Mouse (Mus musculus) heart, adult 2 months (tissue): ENCODE data around the gene Katnbl1. TPM values are rescaled to one million over a fixed set of nuclear protein-coding genes. Genes with fewer than 3 reads are reported as not detected.
A peak's percentile ranks its signal among the peaks of the same experiment; 100 is the strongest.

Experiments
- DNase-seq, 2 experiments: peaks; one replicate each; pipeline ENCODE4 v3.0.0; 2021
- H3K27ac ChIP-seq: fragments of 200-600 bp; 2 replicates; pipeline ENCODE4 v1.8.1; 2022
- H3K27me3 ChIP-seq: fragments of 200-500 bp; 2 replicates; pipeline ENCODE4 v1.6.1; 2012; ENCODE audit warnings: mild to moderate bottlenecking, low read length, inconsistent platforms, mixed read lengths; ENCODE audit not compliant: control insufficient read depth, insufficient read depth
- H3K36me3 ChIP-seq: fragments of 200-500 bp; 2 replicates; pipeline ENCODE4 v1.6.1; 2012; ENCODE audit warnings: low read length, inconsistent platforms; ENCODE audit not compliant: control insufficient read depth, insufficient read depth
- H3K4me1 ChIP-seq: fragments of 200-500 bp; 2 replicates; pipeline ENCODE4 v1.6.1; 2011; ENCODE audit warnings: low read length; ENCODE audit not compliant: control insufficient read depth, insufficient read depth
- H3K4me3 ChIP-seq: fragments of 200-600 bp; 2 replicates; pipeline ENCODE4 v1.8.1; 2022
- H3K79me2 ChIP-seq: fragments of 200-500 bp; replicated peaks from 2 replicates; pipeline ENCODE4 v1.6.1; 2012; ENCODE audit warnings: mild to moderate bottlenecking, inconsistent platforms, low read length, moderate library complexity, mixed read lengths; ENCODE audit not compliant: control insufficient read depth, insufficient read depth
- H3K9ac ChIP-seq: fragments of 200-500 bp; 2 replicates; pipeline ENCODE4 v1.6.1; 2012; ENCODE audit warnings: low read depth, mild to moderate bottlenecking, control low read depth, inconsistent platforms, low read length, mixed read lengths
- CTCF ChIP-seq: fragments of 200-600 bp; IDR thresholded peaks from 2 replicates; pipeline ENCODE4 v1.8.1; 2022; ENCODE audit warnings: antibody characterized with exemption, mild to moderate bottlenecking, moderate library complexity
- EP300 ChIP-seq: fragments of 200-500 bp; IDR thresholded peaks from 2 replicates; pipeline ENCODE4 v1.6.1; 2011; ENCODE audit warnings: low read depth, low read length, control low read depth; ENCODE audit not compliant: insufficient read depth
- POLR2A ChIP-seq: fragments of 200-500 bp; IDR thresholded peaks from 2 replicates; pipeline ENCODE4 v1.6.1; 2011; ENCODE audit warnings: mild to moderate bottlenecking, low read depth, low read length, control low read depth; ENCODE audit not compliant: insufficient read depth
- WGBS: fragments of 180-500 bp; shearing (Covaris S2); methylation state at CpG from one replicate; pipeline ENCODE4 v1.1.7; 2018; 5-methylcytosine and 5-hydroxymethylcytosine counted together
- intact Hi-C: fragments of 180-260 bp; cut with DNase I; formaldehyde crosslinking; loops from one replicate; pipeline ENCODE4 v1.15.1; 2025
- polyA plus RNA-seq: library from polyadenylated mRNA; depleted of rRNA; stranded (reverse); fragments of >200 nt; gene quantifications from 2 replicates; pipeline ENCODE4 v1.2.3, GENCODE M21; 2012; rRNA removed
- total RNA-seq, 2 experiments: library from RNA; stranded (reverse); gene quantifications; 2 replicates each; pipeline ENCODE4 v1.2.3; 2021

Gene Katnbl1
- total and polyA plus RNA-seq, 3 experiments, result 1.2 to 4.4 (median 3.9) TPM

DNA sequence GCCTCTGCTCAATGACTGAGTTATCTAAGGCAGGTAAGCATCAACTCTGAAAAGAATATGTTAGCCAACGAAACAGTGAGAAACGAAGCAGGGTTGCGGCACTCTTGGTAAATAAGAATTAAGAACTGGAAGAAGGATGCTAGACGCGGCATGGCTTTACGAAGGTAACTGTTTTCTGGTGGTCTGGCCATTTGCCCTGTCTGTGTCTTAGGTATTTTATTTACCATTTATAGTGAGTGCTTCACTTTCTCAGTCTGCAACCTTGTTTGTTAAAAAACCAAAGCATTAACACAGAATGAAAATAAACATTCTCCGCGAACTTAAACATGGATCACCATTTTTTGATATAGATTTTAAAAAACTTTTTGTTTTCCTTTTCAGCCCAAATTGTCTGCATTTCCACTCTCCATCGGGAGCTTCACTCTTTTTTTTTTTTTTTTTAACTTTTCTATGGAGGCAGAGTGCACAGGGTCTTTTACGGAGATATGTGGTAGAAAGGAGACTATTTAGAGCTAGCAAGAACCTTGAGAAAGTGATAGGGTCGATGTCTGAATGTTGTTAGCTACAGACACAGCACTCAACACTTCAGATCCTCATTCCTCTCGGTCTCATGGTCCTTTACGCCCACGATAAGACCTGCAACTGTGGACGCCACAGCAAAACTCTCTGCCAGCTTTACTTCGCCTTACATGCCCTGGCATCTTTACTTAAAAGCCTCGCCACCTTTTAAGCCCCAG, 75.3 kb downstream of the Katnbl1 start:
- intact Hi-C loops, result loop anchor here (2.0 to 5.0 kb wide), 3 partner anchors 39 to 187 kb away; partner anchors contain the start of genes Aven, Gm21985, Katnbl1 and Slc12a6
- peak overlapping the region; percentile 76 for H3K4me3 ChIP-seq
- H3K36me3 ChIP-seq, result peaks cover 6% of the 10 kb centered on the region
- peaks cover 2% of the 10 kb centered on the region; the same call in 1 of the 2 replicates for H3K79me2 ChIP-seq
- peak overlapping the region; percentile 84 for H3K9ac ChIP-seq
- no peaks in the 10 kb centered on the region for H3K27me3 ChIP-seq
- H3K27ac ChIP-seq, result peak overlapping the region; percentile 92
- no peak for DNase-seq
- 30% methylated on average over 17 of the region's 17 CpGs for WGBS
- no peak for TF ChIP-seq POLR2A
- no peak for TF ChIP-seq EP300
- no peak for TF ChIP-seq CTCF
- H3K4me1 ChIP-seq, result no peaks in the 10 kb centered on the region; the same call in none of the 2 replicates

DNA sequence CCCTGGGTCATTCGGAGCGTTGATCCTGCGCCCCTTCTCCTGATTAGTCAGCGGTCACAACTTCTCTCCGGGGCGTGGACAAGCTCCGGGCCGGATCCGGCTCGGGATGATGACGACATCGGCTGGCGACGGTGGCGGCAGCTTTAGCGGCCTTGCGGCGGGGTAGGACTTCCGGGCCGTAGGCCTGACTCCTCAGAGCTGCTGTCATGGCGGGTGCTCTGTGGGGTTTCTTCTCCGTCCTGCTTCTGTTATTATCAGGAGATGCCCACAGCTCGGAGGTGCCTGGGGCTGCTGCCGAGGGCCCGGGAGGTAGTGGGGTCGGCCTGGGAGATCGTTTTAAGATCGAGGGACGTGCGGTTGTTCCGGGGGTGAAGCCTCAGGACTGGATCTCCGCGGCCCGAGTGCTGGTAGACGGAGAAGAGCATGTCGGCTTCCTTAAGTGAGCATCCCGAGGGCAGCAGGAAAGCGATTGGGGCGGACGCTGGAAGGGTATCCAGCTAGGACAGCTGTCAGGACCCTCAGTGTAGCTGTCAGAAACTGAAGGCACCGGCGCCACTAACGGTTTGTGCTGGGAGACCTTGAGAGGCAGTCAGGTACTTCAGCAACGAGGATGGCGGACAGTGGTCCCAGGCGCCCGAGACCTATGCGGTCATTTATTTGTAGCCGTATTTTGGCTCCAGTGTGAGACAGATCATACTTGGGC, 76.0 kb downstream of the Katnbl1 start, which contains the start of gene Emc7:
Gene Emc7 (plus strand): TSS at position 136 of the 703 bp plus-strand sequence.
- H3K27ac ChIP-seq, result peak within 1 kb of the TSS; percentile 92
- H3K4me1 ChIP-seq, result no peaks in the 10 kb centered on the region; the same call in none of the 2 replicates
- H3K27me3 ChIP-seq, result no peaks in the 10 kb centered on the region
- peak within 1 kb of the TSS; percentile 76 for H3K4me3 ChIP-seq
- peak within 1 kb of the TSS; percentile 89 for H3K9ac ChIP-seq
- peak; percentile 97 to 99 for DNase-seq
- TF ChIP-seq EP300 (no peak), POLR2A (peak; percentile 96)
- intact Hi-C loops, result loop anchor here (1.0 to 5.0 kb wide), 4 partner anchors 38 to 188 kb away; partner anchors contain the start of genes Aven, Gm21985, Katnbl1 and Slc12a6
- under 1% methylated on average over 49 of the region's 49 CpGs for WGBS
- H3K36me3 ChIP-seq, result peaks cover 7% of the 10 kb centered on the region
- peaks cover 2% of the 10 kb centered on the region; the same call in 1 of the 2 replicates for H3K79me2 ChIP-seq

DNA sequence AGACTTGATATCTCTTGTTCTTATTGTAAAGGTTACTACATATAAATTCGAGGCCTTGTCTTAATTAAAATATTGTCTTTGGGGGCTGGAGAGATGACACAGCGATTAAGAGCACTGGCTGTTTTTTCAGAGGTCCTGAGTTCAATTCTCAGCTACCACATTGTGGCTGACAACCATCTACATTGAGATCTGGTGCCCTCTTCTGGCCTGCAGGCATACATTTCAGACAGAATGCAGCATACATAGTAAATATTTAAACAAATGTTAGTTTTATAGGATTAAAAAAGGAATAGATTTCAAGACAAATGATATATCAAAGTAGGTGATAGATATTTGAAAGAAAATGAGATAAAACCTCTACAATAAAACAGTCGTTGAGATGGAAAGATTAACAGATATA, 81.5 kb downstream of the Katnbl1 start:
- H3K79me2 ChIP-seq, result peaks cover 2% of the 10 kb centered on the region; the same call in 1 of the 2 replicates
- no peak for DNase-seq
- TF ChIP-seq EP300, result no peak
- TF ChIP-seq CTCF, result peak; percentile 29
- TF ChIP-seq POLR2A, result no peak
- no peaks in the 10 kb centered on the region; the same call in none of the 2 replicates for H3K4me1 ChIP-seq
- no peaks in the 10 kb centered on the region for H3K27me3 ChIP-seq
- H3K27ac ChIP-seq, result no peak overlapping the region
- H3K36me3 ChIP-seq, result peaks cover 9% of the 10 kb centered on the region
- H3K9ac ChIP-seq, result no peak overlapping the region
- H3K4me3 ChIP-seq, result no peak overlapping the region
- intact Hi-C loops, result no loop called here
- 88% methylated on average over 3 of the region's 3 CpGs for WGBS

Other genes starting within 250 kb of the Katnbl1 start
- gene Olfr1316, start 244.2 kb upstream of the Katnbl1 start, total RNA-seq, result not detected
- not detected in 2 replicates for gene Olfr1316, start 244.2 kb upstream of the Katnbl1 start, polyA plus RNA-seq
- gene Olfr1317, start 238.9 kb upstream of the Katnbl1 start, total RNA-seq, result not detected
- gene Olfr1317, start 238.9 kb upstream of the Katnbl1 start, polyA plus RNA-seq, result not detected in 2 replicates
- not detected for gene Olfr1318, start 225.0 kb upstream of the Katnbl1 start, total RNA-seq
- gene Olfr1318, start 225.0 kb upstream of the Katnbl1 start, polyA plus RNA-seq, result not detected in 2 replicates
- 1 to 10 TPM; 2.3 TPM for gene Lpcat4, start 139.7 kb upstream of the Katnbl1 start, total RNA-seq
- gene Lpcat4, start 139.7 kb upstream of the Katnbl1 start, polyA plus RNA-seq, result 6.3 and 11.4 TPM in 2 replicates
- not detected for gene Nutm1, start 119.9 kb upstream of the Katnbl1 start, total RNA-seq
- gene Nutm1, start 119.9 kb upstream of the Katnbl1 start, polyA plus RNA-seq, result not detected in 2 replicates
- 10 to 100 TPM; 61.8 to 65.4 TPM for gene Nop10, start 117.3 kb upstream of the Katnbl1 start, total RNA-seq
- 89.0 and 113 TPM in 2 replicates for gene Nop10, start 117.3 kb upstream of the Katnbl1 start, polyA plus RNA-seq
- 10 to 100 TPM; 31.1 to 32.9 TPM for gene Slc12a6, start 113.4 kb upstream of the Katnbl1 start, total RNA-seq
- 23.2 and 44.3 TPM in 2 replicates for gene Slc12a6, start 113.4 kb upstream of the Katnbl1 start, polyA plus RNA-seq
- gene Gm21985, start 112.9 kb upstream of the Katnbl1 start, total RNA-seq, result 1 to 10 TPM in 1 of 2 experiments, under 1 TPM in 1; 0.42 to 1.1 TPM
- gene Gm21985, start 112.9 kb upstream of the Katnbl1 start, polyA plus RNA-seq, result not detected in 2 replicates
- gene Emc4, start 11.2 kb upstream of the Katnbl1 start, total RNA-seq, result 10 to 100 TPM; 63.6 to 68.4 TPM
- 82.1 and 135 TPM in 2 replicates for gene Emc4, start 11.2 kb upstream of the Katnbl1 start, polyA plus RNA-seq
- 10 to 100 TPM; 14.3 to 17.7 TPM for gene Emc7, start 75.8 kb downstream of the Katnbl1 start, total RNA-seq
- 6.6 and 11.7 TPM in 2 replicates for gene Emc7, start 75.8 kb downstream of the Katnbl1 start, polyA plus RNA-seq
- not detected for gene Chrm5, start 101.6 kb downstream of the Katnbl1 start, total RNA-seq
- gene Chrm5, start 101.6 kb downstream of the Katnbl1 start, polyA plus RNA-seq, result not detected in 2 replicates
- gene Aven, start 113.8 kb downstream of the Katnbl1 start, total RNA-seq, result 10 to 100 TPM; 16.9 to 18.4 TPM
- 5.8 and 10.5 TPM in 2 replicates for gene Aven, start 113.8 kb downstream of the Katnbl1 start, polyA plus RNA-seq